Mouse (Mus musculus): Measurements from ENCODE around the gene Wipf2. TPM values are rescaled to one million over a fixed set of nuclear protein-coding genes. Genes with fewer than 3 reads are reported as not detected.
A peak's percentile ranks its signal among the peaks of the same experiment; 100 is the strongest.

The Wipf2 gene
- polyA plus RNA-seq, 1 experiment from 2014 or later = 3.2 TPM

GRCm38 (mm10) chr11:98872040-98872439 is 8.6 kb downstream of the Wipf2 start:
- Histone ChIP-seq H3K9ac (ENCODE audit: low read length) (no peak overlapping the region; the same call in 1 of the 2 replicates), H3K4me3 (ENCODE audit: control insufficient read depth in 1 of 2, insufficient read depth in 1 of 2, low read depth in 1 of 2, low read length in 2 of 2) (no peak overlapping the region), H3K36me3 (ENCODE audit: control insufficient read depth, insufficient read depth, low read length) (peaks cover 39% of the 10 kb centered on the region), H3K9me3 (ENCODE audit: control insufficient read depth, low read length) (no peaks in the 10 kb centered on the region), H3K27ac (replicated peaks in 1 of 2; ENCODE audit: control insufficient read depth in 1 of 2, insufficient read depth in 1 of 2, low read depth in 2 of 2, low read length in 2 of 2) (peak overlapping the region; percentile 62 to 73), H3K4me2 (ENCODE audit: low read length) (peak overlapping the region; percentile 3), H3K4me1 (ENCODE audit: control insufficient read depth in 2 of 2, insufficient read depth in 2 of 2, low read length in 2 of 2) (peaks cover 4 to 25% of the 10 kb centered on the region in 2 experiments; a peak in 3 of 4 replicates), H3K27me3 (ENCODE audit: control insufficient read depth, insufficient read depth, low read length) (no peaks in the 10 kb centered on the region)
- WGBS = 24% methylated on average over 4 of the region's 4 CpGs
- 0 out of 2 replicates have a peak, but pooled peaks have one; percentile 13 for ATAC-seq (ENCODE audit: insufficient number of reproducible peaks, insufficient read depth, low FRiP score, low read depth)

GRCm38 (mm10) chr11:98873900-98874299 is 10.5 kb downstream of the Wipf2 start:
- no peak overlapping the region for H3K9ac ChIP-seq (ENCODE audit: low read length)
- peaks cover 29% of the 10 kb centered on the region for H3K36me3 ChIP-seq (ENCODE audit: control insufficient read depth, insufficient read depth, low read length)
- whole genome bisulfite sequencing = 62% methylated on average over 9 of the region's 9 CpGs
- H3K4me2 ChIP-seq (ENCODE audit: low read length) = no peak overlapping the region
- no peaks in the 10 kb centered on the region for H3K27me3 ChIP-seq (ENCODE audit: control insufficient read depth, insufficient read depth, low read length)
- H3K4me1 ChIP-seq (ENCODE audit: control insufficient read depth in 2 of 2, insufficient read depth in 2 of 2, low read length in 2 of 2) = peaks cover 4 to 25% of the 10 kb centered on the region in 2 experiments; a peak in 3 of 4 replicates
- no peak overlapping the region for H3K27ac ChIP-seq (replicated peaks in 1 of 2; ENCODE audit: control insufficient read depth in 1 of 2, insufficient read depth in 1 of 2, low read depth in 2 of 2, low read length in 2 of 2)
- ATAC-seq (ENCODE audit: insufficient number of reproducible peaks, insufficient read depth, low FRiP score, low read depth) = no peak
- H3K9me3 ChIP-seq (ENCODE audit: control insufficient read depth, low read length) = no peaks in the 10 kb centered on the region
- H3K4me3 ChIP-seq (ENCODE audit: control insufficient read depth in 1 of 2, insufficient read depth in 1 of 2, low read depth in 1 of 2, low read length in 2 of 2) = no peak overlapping the region

- 85% methylated on average over 9 of the region's 9 CpGs for WGBS
- Histone ChIP-seq H3K9me3 (ENCODE audit: control insufficient read depth, low read length) (no peaks in the 10 kb centered on the region), H3K4me2 (ENCODE audit: low read length) (no peak overlapping the region), H3K36me3 (ENCODE audit: control insufficient read depth, insufficient read depth, low read length) (peaks cover 28% of the 10 kb centered on the region), H3K4me1 (ENCODE audit: control insufficient read depth in 2 of 2, insufficient read depth in 2 of 2, low read length in 2 of 2) (peaks cover 0 to 10% of the 10 kb centered on the region in 2 experiments; a peak in 2 of 4 replicates), H3K4me3 (ENCODE audit: control insufficient read depth in 1 of 2, insufficient read depth in 1 of 2, low read depth in 1 of 2, low read length in 2 of 2) (no peak overlapping the region), H3K9ac (ENCODE audit: low read length) (no peak overlapping the region), H3K27ac (replicated peaks in 1 of 2; ENCODE audit: control insufficient read depth in 1 of 2, insufficient read depth in 1 of 2, low read depth in 2 of 2, low read length in 2 of 2) (no peak overlapping the region), H3K27me3 (ENCODE audit: control insufficient read depth, insufficient read depth, low read length) (no peaks in the 10 kb centered on the region)
- no peak for ATAC-seq (ENCODE audit: insufficient number of reproducible peaks, insufficient read depth, low FRiP score, low read depth)
These were observed 13.6 kb downstream of the Wipf2 start for GRCm38 (mm10) chr11:98877001-98877400.

- H3K4me3 ChIP-seq (ENCODE audit: control insufficient read depth in 1 of 2, insufficient read depth in 1 of 2, low read depth in 1 of 2, low read length in 2 of 2) = no peak overlapping the region
- H3K27ac ChIP-seq (replicated peaks in 1 of 2; ENCODE audit: control insufficient read depth in 1 of 2, insufficient read depth in 1 of 2, low read depth in 2 of 2, low read length in 2 of 2) = no peak overlapping the region
- no peak overlapping the region for H3K9ac ChIP-seq (ENCODE audit: low read length)
- no peak overlapping the region for H3K4me2 ChIP-seq (ENCODE audit: low read length)
- H3K4me1 ChIP-seq (ENCODE audit: control insufficient read depth in 2 of 2, insufficient read depth in 2 of 2, low read length in 2 of 2) = no peaks in the 10 kb centered on the region
- no peak for ATAC-seq (ENCODE audit: insufficient number of reproducible peaks, insufficient read depth, low FRiP score, low read depth)
- H3K27me3 ChIP-seq (ENCODE audit: control insufficient read depth, insufficient read depth, low read length) = no peaks in the 10 kb centered on the region
- peaks cover 71% of the 10 kb centered on the region for H3K36me3 ChIP-seq (ENCODE audit: control insufficient read depth, insufficient read depth, low read length)
- no peaks in the 10 kb centered on the region for H3K9me3 ChIP-seq (ENCODE audit: control insufficient read depth, low read length)
- WGBS = 97% methylated on average over 3 of the region's 3 CpGs
These were observed 24.3 kb downstream of the Wipf2 start for GRCm38 (mm10) chr11:98887703-98888102.

GRCm38 (mm10) chr11:98889077-98889476 is 25.6 kb downstream of the Wipf2 start:
- Histone ChIP-seq H3K9me3 (ENCODE audit: control insufficient read depth, low read length) (no peaks in the 10 kb centered on the region), H3K4me1 (ENCODE audit: control insufficient read depth in 2 of 2, insufficient read depth in 2 of 2, low read length in 2 of 2) (no peaks in the 10 kb centered on the region), H3K9ac (ENCODE audit: low read length) (no peak overlapping the region), H3K27me3 (ENCODE audit: control insufficient read depth, insufficient read depth, low read length) (no peaks in the 10 kb centered on the region), H3K4me3 (ENCODE audit: control insufficient read depth in 1 of 2, insufficient read depth in 1 of 2, low read depth in 1 of 2, low read length in 2 of 2) (no peak overlapping the region), H3K27ac (replicated peaks in 1 of 2; ENCODE audit: control insufficient read depth in 1 of 2, insufficient read depth in 1 of 2, low read depth in 2 of 2, low read length in 2 of 2) (no peak overlapping the region), H3K36me3 (ENCODE audit: control insufficient read depth, insufficient read depth, low read length) (peaks cover 85% of the 10 kb centered on the region), H3K4me2 (ENCODE audit: low read length) (no peak overlapping the region)
- 93% methylated on average over 4 of the region's 4 CpGs for WGBS
- no peak for ATAC-seq (ENCODE audit: insufficient number of reproducible peaks, insufficient read depth, low FRiP score, low read depth)

GRCm38 (mm10) chr11:98889977-98890376 is 26.5 kb downstream of the Wipf2 start:
- H3K9me3 ChIP-seq (ENCODE audit: control insufficient read depth, low read length) = no peaks in the 10 kb centered on the region
- H3K36me3 ChIP-seq (ENCODE audit: control insufficient read depth, insufficient read depth, low read length) = peaks cover 91% of the 10 kb centered on the region
- H3K27ac ChIP-seq (replicated peaks in 1 of 2; ENCODE audit: control insufficient read depth in 1 of 2, insufficient read depth in 1 of 2, low read depth in 2 of 2, low read length in 2 of 2) = no peak overlapping the region
- H3K4me3 ChIP-seq (ENCODE audit: control insufficient read depth in 1 of 2, insufficient read depth in 1 of 2, low read depth in 1 of 2, low read length in 2 of 2) = no peak overlapping the region
- H3K4me1 ChIP-seq (ENCODE audit: control insufficient read depth in 2 of 2, insufficient read depth in 2 of 2, low read length in 2 of 2) = no peaks in the 10 kb centered on the region
- no peak overlapping the region for H3K4me2 ChIP-seq (ENCODE audit: low read length)
- H3K27me3 ChIP-seq (ENCODE audit: control insufficient read depth, insufficient read depth, low read length) = no peaks in the 10 kb centered on the region
- no peak for ATAC-seq (ENCODE audit: insufficient number of reproducible peaks, insufficient read depth, low FRiP score, low read depth)
- 76% methylated on average over 5 of the region's 5 CpGs for WGBS
- no peak overlapping the region for H3K9ac ChIP-seq (ENCODE audit: low read length)

- Histone ChIP-seq H3K27me3 (ENCODE audit: control insufficient read depth, insufficient read depth, low read length) (no peaks in the 10 kb centered on the region), H3K4me2 (ENCODE audit: low read length) (no peak overlapping the region), H3K36me3 (ENCODE audit: control insufficient read depth, insufficient read depth, low read length) (peaks cover 89% of the 10 kb centered on the region), H3K9ac (ENCODE audit: low read length) (no peak overlapping the region), H3K27ac (replicated peaks in 1 of 2; ENCODE audit: control insufficient read depth in 1 of 2, insufficient read depth in 1 of 2, low read depth in 2 of 2, low read length in 2 of 2) (no peak overlapping the region), H3K4me1 (ENCODE audit: control insufficient read depth in 2 of 2, insufficient read depth in 2 of 2, low read length in 2 of 2) (no peaks in the 10 kb centered on the region), H3K4me3 (ENCODE audit: control insufficient read depth in 1 of 2, insufficient read depth in 1 of 2, low read depth in 1 of 2, low read length in 2 of 2) (no peak overlapping the region), H3K9me3 (ENCODE audit: control insufficient read depth, low read length) (no peaks in the 10 kb centered on the region)
- WGBS = 75% methylated on average over 5 of the region's 5 CpGs
- ATAC-seq (ENCODE audit: insufficient number of reproducible peaks, insufficient read depth, low FRiP score, low read depth) = no peak
These were observed 29.0 kb downstream of the Wipf2 start for GRCm38 (mm10) chr11:98892426-98892825.

- Histone ChIP-seq H3K9me3 (ENCODE audit: control insufficient read depth, low read length) (no peaks in the 10 kb centered on the region), H3K27ac (replicated peaks in 1 of 2; ENCODE audit: control insufficient read depth in 1 of 2, insufficient read depth in 1 of 2, low read depth in 2 of 2, low read length in 2 of 2) (no peak overlapping the region), H3K4me2 (ENCODE audit: low read length) (no peak overlapping the region), H3K4me3 (ENCODE audit: control insufficient read depth in 1 of 2, insufficient read depth in 1 of 2, low read depth in 1 of 2, low read length in 2 of 2) (no peak overlapping the region), H3K9ac (ENCODE audit: low read length) (no peak overlapping the region), H3K36me3 (ENCODE audit: control insufficient read depth, insufficient read depth, low read length) (peaks cover 67% of the 10 kb centered on the region), H3K4me1 (ENCODE audit: control insufficient read depth in 2 of 2, insufficient read depth in 2 of 2, low read length in 2 of 2) (peaks cover 15 to 28% of the 10 kb centered on the region in 2 experiments), H3K27me3 (ENCODE audit: control insufficient read depth, insufficient read depth, low read length) (no peaks in the 10 kb centered on the region)
- WGBS = 71% methylated on average over 12 of the region's 12 CpGs
- ATAC-seq (ENCODE audit: insufficient number of reproducible peaks, insufficient read depth, low FRiP score, low read depth) = no peak
These were observed 37.2 kb downstream of the Wipf2 start for GRCm38 (mm10) chr11:98900529-98901125.
